Mouse (Mus musculus): ENCODE data around the gene Rab15.

GRCm38 (mm10) chr12:76816720-76817119, 6.0 kb downstream of the Rab15 start:
- TF ChIP-seq CTCF (IDR thresholded peaks at IDR 0.05 in 2 of 3, conservative IDR thresholded peaks at IDR 0.05 in 1 of 3; ENCODE audit: control insufficient read depth in 1 of 3, insufficient read depth in 1 of 3, low read depth in 2 of 3, low read length in 3 of 3, poor library complexity in 1 of 3, severe bottlenecking in 1 of 3) (no peak), USF1 (IDR thresholded peaks at IDR 0.05; ENCODE audit: low read depth, low read length) (no peak), POLR2A (IDR thresholded peaks at IDR 0.05; ENCODE audit: control insufficient read depth in 1 of 2, insufficient read depth in 1 of 2, low read depth in 1 of 2, low read length in 2 of 2, poor library complexity in 1 of 2) (no peak), ELF1 (IDR thresholded peaks at IDR 0.05; ENCODE audit: low read depth, low read length) (no peak)
